Mouse (Mus musculus) midbrain, embryonic 13.5 days (tissue): ENCODE results near the gene Ebf1. TPM values are rescaled to one million over a fixed set of nuclear protein-coding genes. Genes with fewer than 3 reads are reported as not detected.

Source experiments
- ATAC-seq: fragments of 200-750 bp; cut with Nextera tagmentation; 2 replicates; pipeline ENCODE4 v1.8.0; 2017; ENCODE audit warnings: mild to moderate bottlenecking, moderate TSS enrichment, moderate library complexity
- H3K27ac ChIP-seq: fragments of 300-500 bp; sonication (generic); 2 replicates; pipeline ENCODE4 v1.5.1; 2015; ENCODE audit warnings: inconsistent platforms, mild to moderate bottlenecking, moderate library complexity
- H3K27me3 ChIP-seq: fragments of 300-500 bp; sonication (generic); 2 replicates; pipeline ENCODE4 v1.6.1; 2015; ENCODE audit warnings: mild to moderate bottlenecking, inconsistent platforms
- H3K36me3 ChIP-seq: fragments of 300-500 bp; sonication (generic); 2 replicates; pipeline ENCODE4 v1.6.1; 2015; ENCODE audit warnings: mild to moderate bottlenecking, inconsistent platforms
- H3K4me1 ChIP-seq: fragments of 300-500 bp; sonication (generic); replicated peaks from 2 replicates; pipeline ENCODE4 v1.6.1; 2015; ENCODE audit warnings: inconsistent platforms
- H3K4me2 ChIP-seq: fragments of 300-500 bp; sonication (generic); replicated peaks from 2 replicates; pipeline ENCODE4 v1.6.1; 2015; ENCODE audit warnings: moderate library complexity, mild to moderate bottlenecking, inconsistent platforms
- H3K4me3 ChIP-seq: fragments of 300-500 bp; sonication (generic); replicated peaks from 2 replicates; pipeline ENCODE4 v1.5.1; 2015; ENCODE audit warnings: mild to moderate bottlenecking, inconsistent platforms
- H3K9ac ChIP-seq: fragments of 300-500 bp; sonication (generic); replicated peaks from 2 replicates; pipeline ENCODE4 v1.6.1; 2015; ENCODE audit warnings: mild to moderate bottlenecking, inconsistent platforms
- H3K9me3 ChIP-seq: fragments of 300-500 bp; sonication (generic); 2 replicates; pipeline ENCODE4 v1.6.1; 2016; ENCODE audit warnings: mild to moderate bottlenecking, inconsistent platforms
- WGBS: fragments of 180-500 bp; shearing (Covaris S2); methylation state at CpG from one replicate; pipeline ENCODE4 v1.1.7; 2015; 5-methylcytosine and 5-hydroxymethylcytosine counted together
- polyA plus RNA-seq: library from polyadenylated mRNA; unstranded; fragments of >200 nt; fragmentation: Nextera tagmentation; extraction: Ambion mirVana; gene quantifications from 2 replicates; pipeline ENCODE4 v1.2.1, GENCODE M21; 2015

The Ebf1 gene
- polyA plus RNA-seq, 1 experiment from 2014 or later, result 94.0 TPM

DNA sequence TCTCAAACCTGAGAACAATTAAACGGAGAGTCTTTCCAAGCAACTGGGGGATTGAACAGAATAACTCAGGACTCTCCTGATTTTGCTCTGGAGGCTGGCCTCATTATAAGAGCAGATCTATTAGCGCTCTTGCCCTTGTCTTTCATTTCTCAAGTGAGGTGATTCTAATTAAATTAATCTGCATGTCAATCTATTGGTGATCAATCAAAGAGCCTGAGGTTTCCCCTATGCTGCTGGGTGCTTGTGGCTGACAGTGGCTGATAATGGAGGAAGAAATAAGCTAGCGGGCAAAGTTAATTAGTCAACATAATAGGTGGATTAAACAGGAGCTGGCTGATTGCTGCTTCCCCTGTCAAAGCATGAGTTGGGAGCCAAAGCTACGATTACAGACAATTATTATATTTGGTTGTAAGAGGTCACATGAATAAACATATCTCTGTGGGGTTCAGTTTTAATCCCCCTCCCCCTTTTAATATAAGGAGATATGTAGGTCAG is 265.4 kb downstream of the Ebf1 start:
- 33% methylated on average over 4 of the region's 4 CpGs for WGBS
- peak; percentile 63 for ATAC-seq

DNA sequence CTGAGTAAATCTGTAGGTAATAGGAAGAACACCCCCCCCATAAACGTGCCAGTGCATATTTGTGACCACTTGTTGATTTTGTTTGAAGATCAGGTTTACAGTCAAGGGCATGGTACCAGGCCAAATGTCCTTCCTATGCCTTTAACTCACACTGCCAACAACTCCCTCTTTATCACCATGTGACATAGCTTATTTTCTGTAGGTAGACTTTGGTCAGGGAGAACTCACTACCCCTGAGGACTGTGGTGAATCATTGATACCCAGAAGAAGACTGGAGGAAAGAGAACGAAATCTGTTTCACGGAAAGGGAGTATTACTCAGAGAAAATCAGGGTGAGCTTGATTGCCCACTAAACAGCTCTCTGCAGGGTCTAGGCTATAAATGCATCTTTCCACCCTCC is 267.2 kb downstream of the Ebf1 start:
- H3K9me3 ChIP-seq, result no peaks in the 10 kb centered on the region
- H3K4me3 ChIP-seq, result no peak overlapping the region
- no peak for ATAC-seq
- H3K9ac ChIP-seq, result no peak overlapping the region
- WGBS, result 89% methylated on average over 3 of the region's 3 CpGs
- H3K27ac ChIP-seq, result no peak overlapping the region
- H3K36me3 ChIP-seq, result no peaks in the 10 kb centered on the region
- peaks cover 18% of the 10 kb centered on the region; the same call in 1 of the 2 replicates for H3K4me1 ChIP-seq
- no peaks in the 10 kb centered on the region for H3K27me3 ChIP-seq
- no peak overlapping the region for H3K4me2 ChIP-seq

More for the DNA sequence above, 265.4 kb downstream of the Ebf1 start:
- Histone ChIP-seq H3K9ac (no peak overlapping the region), H3K9me3 (no peaks in the 10 kb centered on the region), H3K4me1 (peaks cover 13% of the 10 kb centered on the region; the same call in 1 of the 2 replicates), H3K4me2 (no peak overlapping the region), H3K27me3 (no peaks in the 10 kb centered on the region), H3K27ac (peak overlapping the region; percentile 39; the same call in 1 of the 2 replicates), H3K4me3 (no peak overlapping the region), H3K36me3 (no peaks in the 10 kb centered on the region)

DNA sequence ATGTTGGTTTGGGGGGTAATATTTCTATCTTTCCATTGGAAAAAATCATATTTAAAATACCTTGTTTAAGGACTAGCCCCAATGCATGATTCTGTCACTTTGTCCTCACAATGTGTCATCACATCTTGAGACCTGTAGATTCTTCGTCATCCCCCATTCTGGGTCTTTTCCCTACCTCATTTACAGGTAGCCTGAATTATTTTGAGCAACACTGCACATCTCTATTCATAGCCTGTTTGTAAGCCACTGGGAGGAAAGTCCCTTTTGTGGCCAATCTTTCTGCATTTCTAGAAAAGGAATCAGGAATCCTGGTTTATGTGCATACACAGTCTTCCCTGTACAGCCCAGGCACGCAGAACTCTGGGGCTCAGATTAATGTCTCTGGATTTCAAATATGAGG is 269.8 kb downstream of the Ebf1 start:
- Histone ChIP-seq H3K4me3 (no peak overlapping the region), H3K9ac (no peak overlapping the region), H3K4me1 (peaks cover 25% of the 10 kb centered on the region; the same call in 1 of the 2 replicates), H3K9me3 (no peaks in the 10 kb centered on the region), H3K4me2 (no peak overlapping the region), H3K36me3 (no peaks in the 10 kb centered on the region), H3K27ac (no peak overlapping the region), H3K27me3 (no peaks in the 10 kb centered on the region)
- no peak for ATAC-seq
- 90% methylated on average over 2 of the region's 2 CpGs for WGBS

DNA sequence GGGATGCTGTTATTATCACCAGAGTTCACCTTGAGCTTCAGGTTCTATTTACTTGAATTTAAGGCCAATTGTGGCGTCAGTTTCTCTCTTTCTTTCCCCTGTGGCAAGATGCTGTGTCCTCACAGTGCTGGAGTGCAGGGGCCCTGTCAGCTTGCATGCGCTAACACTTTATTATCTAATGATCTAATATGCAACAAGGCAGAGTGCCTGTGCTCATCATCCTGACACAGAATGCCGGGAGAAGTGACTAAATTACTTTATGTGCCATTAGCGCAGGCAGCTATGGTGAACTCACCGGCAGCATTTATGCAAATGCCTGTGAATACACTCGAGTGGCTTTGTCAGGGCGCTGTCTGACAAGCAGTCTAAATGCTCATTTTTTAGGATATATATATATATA is 270.6 kb downstream of the Ebf1 start:
- no peak overlapping the region for H3K4me3 ChIP-seq
- H3K36me3 ChIP-seq, result no peaks in the 10 kb centered on the region
- no peak overlapping the region for H3K9ac ChIP-seq
- H3K9me3 ChIP-seq, result no peaks in the 10 kb centered on the region
- peaks cover 22% of the 10 kb centered on the region for H3K4me1 ChIP-seq
- ATAC-seq, result no peak
- H3K4me2 ChIP-seq, result no peak overlapping the region
- no peaks in the 10 kb centered on the region for H3K27me3 ChIP-seq
- 59% methylated on average over 7 of the region's 7 CpGs for WGBS
- no peak overlapping the region; the same call in 1 of the 2 replicates for H3K27ac ChIP-seq

DNA sequence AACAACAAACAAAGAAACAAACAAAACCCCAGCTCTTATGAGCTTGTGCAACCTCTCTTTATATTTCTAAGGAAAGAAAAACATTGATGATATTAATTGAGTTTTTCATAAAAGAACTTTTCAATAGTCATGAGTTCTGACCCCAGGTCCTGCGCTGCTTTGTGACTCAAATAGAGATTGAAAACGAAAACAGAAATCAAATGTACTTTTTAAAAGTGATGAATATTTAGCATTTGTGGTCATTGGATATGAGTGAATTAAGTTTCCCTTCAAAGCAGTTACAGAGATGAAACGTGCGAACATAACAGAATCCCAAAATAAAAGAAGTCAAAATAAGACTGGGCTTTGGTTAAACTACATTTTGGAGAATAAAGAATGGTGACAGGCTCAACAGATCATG is 271.3 kb downstream of the Ebf1 start:
- H3K4me2 ChIP-seq, result no peak overlapping the region
- no peak for ATAC-seq
- no peak overlapping the region for H3K9ac ChIP-seq
- H3K27me3 ChIP-seq, result no peaks in the 10 kb centered on the region
- H3K27ac ChIP-seq, result no peak overlapping the region
- H3K36me3 ChIP-seq, result no peaks in the 10 kb centered on the region
- H3K4me3 ChIP-seq, result no peak overlapping the region
- peaks cover 25% of the 10 kb centered on the region for H3K4me1 ChIP-seq
- H3K9me3 ChIP-seq, result no peaks in the 10 kb centered on the region
- 92% methylated on average over 4 of the region's 4 CpGs for WGBS

DNA sequence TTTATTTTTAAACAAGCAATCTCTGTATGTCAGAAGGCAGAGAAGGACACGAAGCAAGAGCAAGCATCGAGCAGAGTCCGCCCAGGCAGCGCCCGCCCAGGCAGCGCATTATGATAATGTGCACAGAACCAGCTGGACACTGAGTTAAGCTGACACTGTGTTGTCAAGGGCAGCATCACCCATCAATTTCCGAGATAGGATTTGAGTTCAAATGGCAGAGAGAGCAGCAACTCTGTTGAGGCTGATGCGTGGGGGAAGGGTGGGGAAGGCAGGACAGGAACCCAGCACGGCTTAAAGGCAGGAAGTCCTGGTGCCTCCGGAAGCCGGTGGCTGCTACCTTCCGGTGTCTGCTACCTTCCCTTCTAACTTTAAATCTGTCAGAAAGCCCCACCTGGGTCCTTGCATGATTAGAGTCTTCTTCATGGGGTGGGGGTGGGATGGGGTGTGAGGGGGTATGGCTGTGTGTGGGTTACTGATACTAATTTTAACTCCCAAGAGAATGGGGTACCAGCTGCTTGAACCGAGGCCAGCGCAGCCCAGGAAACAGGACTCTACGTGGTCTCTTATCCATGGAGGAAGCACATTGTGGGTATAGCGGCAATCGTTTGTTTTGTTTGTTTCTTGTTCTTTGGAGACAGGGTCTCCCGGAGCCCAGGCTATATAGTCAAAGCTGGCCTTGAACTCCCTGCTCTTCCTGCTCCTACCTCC is 275.9 kb downstream of the Ebf1 start:
- Histone ChIP-seq H3K4me2 (peak overlapping the region; percentile 34), H3K4me1 (peaks cover 47% of the 10 kb centered on the region), H3K27me3 (0 out of 2 replicates have a peak, but pooled peaks cover 5% of the 10 kb centered on the region), H3K9ac (no peak overlapping the region), H3K4me3 (peak overlapping the region; percentile 15), H3K36me3 (no peaks in the 10 kb centered on the region), H3K27ac (peak overlapping the region; percentile 41), H3K9me3 (no peaks in the 10 kb centered on the region)
- ATAC-seq, result peak; percentile 88
- WGBS, result 33% methylated on average over 18 of the region's 18 CpGs

DNA sequence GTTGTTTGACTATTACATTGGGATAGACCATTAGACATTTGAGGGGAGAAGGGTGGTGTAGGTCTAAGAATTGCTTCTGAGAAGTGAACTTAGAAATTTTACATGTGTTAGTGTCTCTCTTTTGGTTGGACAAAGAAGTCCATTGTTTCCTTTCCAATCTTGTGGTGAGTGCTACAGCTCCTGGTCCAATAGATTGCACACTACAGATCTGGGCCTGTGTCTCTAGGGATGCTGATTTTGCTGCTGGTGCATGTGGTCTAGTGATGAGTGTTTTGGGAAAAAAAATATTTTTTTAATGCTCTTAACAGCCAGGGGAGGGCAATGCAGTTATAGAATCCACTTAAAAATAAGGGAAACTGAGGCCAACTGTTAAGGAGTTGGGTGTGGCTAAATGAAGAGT is 276.9 kb downstream of the Ebf1 start:
- H3K4me3 ChIP-seq, result no peak overlapping the region
- 0 out of 2 replicates have a peak, but pooled peaks cover 5% of the 10 kb centered on the region for H3K27me3 ChIP-seq
- H3K9me3 ChIP-seq, result no peaks in the 10 kb centered on the region
- no peak overlapping the region for H3K4me2 ChIP-seq
- peaks cover 44% of the 10 kb centered on the region for H3K4me1 ChIP-seq
- no peak for ATAC-seq
- no peaks in the 10 kb centered on the region for H3K36me3 ChIP-seq
- H3K27ac ChIP-seq, result peak overlapping the region; percentile 41; the same call in 1 of the 2 replicates
- no peak overlapping the region for H3K9ac ChIP-seq

DNA sequence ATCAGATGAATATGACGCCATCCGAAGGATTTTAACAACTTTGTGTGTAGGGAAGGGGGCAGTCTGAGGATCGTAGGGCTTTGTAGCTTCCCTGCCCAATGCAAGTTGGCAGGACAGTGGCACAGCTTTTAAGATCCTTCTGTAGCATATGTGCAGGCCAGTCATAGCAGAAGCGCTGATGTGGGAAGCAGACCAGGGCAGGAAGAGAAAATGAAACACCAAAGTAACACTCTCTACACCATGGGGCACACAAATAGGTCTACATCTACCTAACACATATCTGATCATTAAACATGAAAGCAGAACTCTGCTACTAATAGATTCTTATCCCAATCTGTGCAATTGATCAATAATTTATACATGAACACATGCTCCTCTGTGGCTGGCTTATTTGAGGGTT is 277.7 kb downstream of the Ebf1 start:
- Histone ChIP-seq H3K4me1 (peaks cover 52% of the 10 kb centered on the region), H3K9ac (no peak overlapping the region), H3K9me3 (no peaks in the 10 kb centered on the region), H3K4me3 (no peak overlapping the region), H3K36me3 (no peaks in the 10 kb centered on the region), H3K27ac (no peak overlapping the region), H3K27me3 (0 out of 2 replicates have a peak, but pooled peaks cover 5% of the 10 kb centered on the region), H3K4me2 (no peak overlapping the region)
- 93% methylated on average over 4 of the region's 4 CpGs for WGBS
- ATAC-seq, result no peak

DNA sequence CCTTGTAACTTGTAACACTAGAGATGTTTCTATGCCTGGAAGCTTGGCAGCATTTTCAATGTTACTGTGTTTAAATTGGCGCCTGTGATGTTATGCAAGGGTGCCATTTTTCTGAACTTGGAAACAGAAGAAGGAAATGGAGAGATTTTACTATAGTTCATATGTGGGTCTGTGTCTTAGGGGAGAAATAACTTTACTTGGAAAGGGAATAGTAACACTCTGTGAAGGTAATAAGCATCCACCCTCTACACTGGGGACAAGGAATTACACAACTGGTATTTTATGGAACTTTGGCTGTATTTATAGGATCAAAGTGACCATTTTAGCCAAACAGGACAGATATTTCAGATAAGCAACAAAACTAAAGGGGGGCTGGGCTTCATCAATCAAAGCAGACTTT is 278.8 kb downstream of the Ebf1 start:
- 92% methylated on average over 1 of the region's 1 CpGs for WGBS
- H3K36me3 ChIP-seq, result no peaks in the 10 kb centered on the region
- no peaks in the 10 kb centered on the region for H3K9me3 ChIP-seq
- ATAC-seq, result no peak
- H3K27me3 ChIP-seq, result 0 out of 2 replicates have a peak, but pooled peaks cover 5% of the 10 kb centered on the region
- peaks cover 63% of the 10 kb centered on the region for H3K4me1 ChIP-seq
- H3K9ac ChIP-seq, result no peak overlapping the region
- H3K4me3 ChIP-seq, result no peak overlapping the region
- no peak overlapping the region for H3K4me2 ChIP-seq
- no peak overlapping the region for H3K27ac ChIP-seq

DNA sequence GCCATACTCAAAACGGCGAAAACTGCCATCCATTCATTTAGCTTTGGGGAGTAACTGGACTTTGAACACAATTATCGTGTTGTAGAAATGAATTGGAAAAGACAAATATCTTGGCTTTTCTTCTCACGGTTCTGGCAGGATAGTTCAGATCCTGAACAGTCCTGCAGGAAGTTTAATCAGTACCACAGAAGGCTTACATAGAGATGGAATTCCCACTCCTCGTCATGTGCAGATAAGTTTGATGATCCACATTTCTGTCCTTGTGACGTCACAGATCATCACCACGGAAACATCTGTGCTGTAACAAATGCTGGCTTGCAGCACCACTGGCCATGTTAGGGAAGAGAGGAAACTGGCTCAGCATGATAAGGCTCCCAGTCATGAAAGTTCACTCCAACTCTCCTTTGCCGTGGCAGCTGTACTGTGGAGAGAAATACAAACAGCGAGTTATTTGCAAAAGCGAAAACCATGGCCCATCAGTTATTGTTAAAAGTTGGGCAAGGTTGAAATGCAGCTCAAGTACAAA is 280.1 kb downstream of the Ebf1 start:
- Histone ChIP-seq H3K4me1 (peaks cover 65% of the 10 kb centered on the region), H3K4me3 (no peak overlapping the region), H3K9ac (no peak overlapping the region), H3K27me3 (0 out of 2 replicates have a peak, but pooled peaks cover 5% of the 10 kb centered on the region), H3K9me3 (no peaks in the 10 kb centered on the region), H3K27ac (peak overlapping the region; percentile 11; the same call in 1 of the 2 replicates), H3K4me2 (no peak overlapping the region), H3K36me3 (no peaks in the 10 kb centered on the region)
- 70% methylated on average over 10 of the region's 10 CpGs for WGBS
- no peak for ATAC-seq

DNA sequence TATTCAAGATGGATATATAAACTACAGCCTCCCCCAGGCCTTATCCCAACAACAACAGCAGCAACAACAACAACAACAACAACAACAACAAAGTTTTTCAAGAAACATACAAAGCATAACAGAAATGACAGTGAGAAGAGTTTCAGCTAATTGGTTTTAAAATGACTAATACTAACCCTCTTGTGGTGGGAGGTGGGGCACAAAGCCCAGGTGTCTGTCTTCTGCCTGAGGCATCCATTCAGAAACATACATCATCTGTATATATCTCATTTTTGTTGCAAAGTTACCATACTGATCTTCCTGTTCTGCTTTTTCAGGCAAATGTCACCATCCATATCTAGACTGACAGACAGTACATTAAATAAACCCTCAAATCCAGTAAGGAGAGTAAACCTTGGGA is 282.4 kb downstream of the Ebf1 start:
- H3K9me3 ChIP-seq, result no peaks in the 10 kb centered on the region
- H3K36me3 ChIP-seq, result no peaks in the 10 kb centered on the region
- H3K9ac ChIP-seq, result no peak overlapping the region
- ATAC-seq, result peak; percentile 21
- peak overlapping the region; percentile 75 for H3K27ac ChIP-seq
- H3K4me2 ChIP-seq, result no peak overlapping the region
- no peak overlapping the region for H3K4me3 ChIP-seq
- H3K27me3 ChIP-seq, result 0 out of 2 replicates have a peak, but pooled peaks cover 5% of the 10 kb centered on the region
- peaks cover 71% of the 10 kb centered on the region for H3K4me1 ChIP-seq

DNA sequence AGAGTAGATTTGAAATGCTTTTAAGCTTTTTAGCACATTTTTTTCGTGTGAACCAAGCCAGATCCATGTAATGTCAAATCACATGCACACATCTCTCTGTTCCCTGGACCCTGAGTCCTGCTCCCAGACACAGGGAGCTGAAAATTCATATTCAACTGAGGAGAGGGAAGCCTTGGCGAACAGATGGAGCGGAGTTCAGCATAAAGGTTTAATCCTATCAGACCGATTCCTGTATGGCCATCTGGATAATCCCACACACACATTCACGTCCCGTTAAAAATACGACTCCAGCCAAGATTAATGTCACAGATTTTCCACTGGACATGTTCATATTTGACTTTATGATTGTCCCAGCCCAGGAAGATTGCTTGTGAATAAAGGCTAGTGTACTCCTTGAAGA is 282.8 kb downstream of the Ebf1 start:
- H3K36me3 ChIP-seq, result no peaks in the 10 kb centered on the region
- 19% methylated on average over 7 of the region's 7 CpGs for WGBS
- no peaks in the 10 kb centered on the region for H3K9me3 ChIP-seq
- 0 out of 2 replicates have a peak, but pooled peaks cover 5% of the 10 kb centered on the region for H3K27me3 ChIP-seq
- peak overlapping the region; percentile 75 for H3K27ac ChIP-seq
- H3K4me2 ChIP-seq, result peak overlapping the region; percentile 24
- ATAC-seq, result peak; percentile 77
- no peak overlapping the region for H3K9ac ChIP-seq
- peaks cover 72% of the 10 kb centered on the region for H3K4me1 ChIP-seq
- no peak overlapping the region for H3K4me3 ChIP-seq
